Mouse (Mus musculus) layer of hippocampus, adult 18-20 months (tissue): ENCODE measurements around the gene Bnipl. TPM values are rescaled to one million over a fixed set of nuclear protein-coding genes. Genes with fewer than 3 reads are reported as not detected.
A peak's percentile ranks its signal among the peaks of the same experiment; 100 is the strongest.

ENCODE experiments used
- DNase-seq, 2 experiments: peaks; one replicate each; pipeline ENCODE4 v3.0.0; 2022; ENCODE audit warnings: low spot score in 2 of 2
- total RNA-seq, 2 experiments: library from RNA; stranded (reverse); gene quantifications; 2 replicates each; pipeline ENCODE4 v1.2.3; 2021

Bnipl gene
- total RNA-seq, 2 experiments from 2014 or later, result 0.37 TPM; not detected in 1

- DNase-seq, result peak; percentile 98 to 99
These were observed 30.5 kb upstream of the Bnipl start, which contains the start of the genes Mindy1 and Prune1 for GRCm38 (mm10) chr3:95281216-95282126. Mindy1 (plus strand) TSS chr3:95281345. Prune1 (minus strand) TSS chr3:95282076.

GRCm38 (mm10) chr3:95280747-95281146 lies 29.8 kb upstream of the Bnipl start:
- peak in 1 of 2 experiments; percentile 37 for DNase-seq

GRCm38 (mm10) chr3:95277149-95277551 lies 26.2 kb upstream of the Bnipl start:
- no peak for DNase-seq

DNA sequence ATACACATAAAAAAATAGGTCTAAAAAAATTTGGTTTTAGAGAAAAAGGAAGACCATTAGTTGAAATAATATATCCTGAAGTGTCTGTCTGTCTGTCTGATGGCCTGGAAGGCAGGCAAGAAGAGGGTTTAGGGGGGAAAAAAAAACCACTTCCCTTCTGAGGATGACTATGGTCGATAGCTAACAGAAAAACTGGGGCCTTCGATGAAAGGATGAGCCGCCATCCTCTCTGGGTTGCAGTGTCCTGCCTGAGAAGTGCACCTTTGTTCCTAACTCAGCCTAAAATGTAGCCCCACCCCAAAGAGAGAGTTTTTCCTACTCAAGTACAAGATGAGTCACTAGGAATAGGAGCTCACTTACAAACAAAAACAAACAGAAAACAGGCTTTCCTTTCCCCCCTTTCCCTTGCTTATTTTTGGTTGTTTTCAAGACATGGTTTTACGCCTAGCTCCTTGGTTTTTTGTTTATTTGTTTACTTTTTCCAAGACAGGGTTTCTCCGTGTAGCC lies 25.5 kb upstream of the Bnipl start:
- no peak for DNase-seq

DNA sequence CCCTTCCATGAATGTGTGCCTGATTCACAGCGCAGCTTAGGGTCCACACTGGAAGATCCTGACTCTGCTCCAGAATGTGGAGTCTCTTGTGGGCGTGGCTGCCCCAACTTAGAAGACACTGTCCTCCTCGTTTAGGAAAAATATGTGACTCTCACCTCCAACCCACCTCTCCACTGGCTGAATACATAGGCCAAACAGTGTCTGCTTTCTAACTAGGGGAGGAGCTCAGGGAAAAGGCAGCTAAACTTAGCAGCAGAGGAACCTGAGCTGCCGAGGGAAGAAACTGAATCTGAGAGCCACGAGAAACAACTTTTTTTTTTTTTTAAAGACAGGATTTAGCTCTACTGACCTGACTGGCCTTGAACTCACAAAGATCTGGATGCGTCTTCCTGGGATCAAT lies 24.2 kb upstream of the Bnipl start:
- no peak for DNase-seq

DNA sequence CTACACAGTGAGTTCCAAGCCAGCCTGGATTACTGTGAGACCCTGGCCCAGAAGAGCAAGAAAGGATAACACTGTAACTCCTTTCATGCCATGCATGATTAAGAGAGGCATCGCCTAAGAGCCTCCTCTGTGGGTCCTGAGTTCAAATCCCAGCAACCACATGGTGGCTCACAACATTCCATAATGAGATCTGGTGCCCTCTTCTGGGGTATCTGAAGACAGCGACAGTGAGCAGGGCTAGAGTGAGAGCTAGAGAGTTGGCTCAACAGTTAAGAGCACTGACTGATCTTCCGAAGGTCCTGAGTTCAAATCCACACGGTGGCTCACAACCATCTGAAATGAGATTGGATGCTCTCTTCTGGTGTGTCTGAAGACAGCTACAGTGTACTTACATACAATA lies 23.5 kb upstream of the Bnipl start:
- no peak for DNase-seq

DNA sequence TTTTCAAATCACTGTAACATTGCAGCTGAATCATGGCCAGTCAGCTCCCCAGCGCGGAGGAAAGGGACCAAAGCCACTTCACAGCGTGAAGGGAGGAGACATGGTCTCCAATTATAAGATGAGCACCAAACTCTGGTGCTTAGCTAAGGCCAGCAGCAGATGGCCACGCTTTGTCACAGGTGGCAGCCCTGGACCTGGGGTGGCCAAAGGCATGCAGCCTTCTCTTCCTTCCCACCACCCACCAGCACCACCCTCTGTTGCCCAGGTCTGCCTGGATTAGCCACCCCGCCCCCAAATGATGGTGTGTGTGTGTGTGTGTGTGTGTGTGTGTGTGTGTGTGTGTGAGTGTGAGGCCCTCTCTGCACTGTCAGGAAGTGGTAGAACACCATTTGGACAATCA lies 22.5 kb upstream of the Bnipl start:
- DNase-seq, result no peak

GRCm38 (mm10) chr3:95270766-95271364 lies 19.9 kb upstream of the Bnipl start:
- DNase-seq, result no peak

- peak in 1 of 2 experiments; percentile 59 for DNase-seq
These were observed 18.8 kb upstream of the Bnipl start for GRCm38 (mm10) chr3:95269789-95270188.

DNA sequence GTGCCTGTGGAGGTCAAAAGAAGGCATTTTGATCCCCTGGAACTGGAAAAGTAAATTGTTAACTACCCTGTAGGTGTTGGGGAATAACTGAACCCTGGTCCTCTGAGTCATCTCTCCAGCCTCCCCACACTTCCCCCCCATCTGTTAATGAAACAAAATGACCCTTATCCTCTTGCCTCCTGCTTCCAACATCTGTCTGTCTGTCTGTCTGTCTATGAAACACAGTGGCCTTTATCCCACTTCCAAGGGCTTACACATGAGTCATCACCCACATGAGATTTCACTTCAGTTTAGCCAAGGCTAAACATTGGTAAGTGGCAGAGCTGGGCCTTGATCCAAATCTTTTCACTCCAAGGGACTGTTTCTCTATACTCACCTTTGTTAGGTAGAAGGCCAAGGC lies 16.9 kb upstream of the Bnipl start:
- no peak for DNase-seq

- no peak for DNase-seq
These were observed 15.1 kb upstream of the Bnipl start for GRCm38 (mm10) chr3:95266052-95266451.

DNA sequence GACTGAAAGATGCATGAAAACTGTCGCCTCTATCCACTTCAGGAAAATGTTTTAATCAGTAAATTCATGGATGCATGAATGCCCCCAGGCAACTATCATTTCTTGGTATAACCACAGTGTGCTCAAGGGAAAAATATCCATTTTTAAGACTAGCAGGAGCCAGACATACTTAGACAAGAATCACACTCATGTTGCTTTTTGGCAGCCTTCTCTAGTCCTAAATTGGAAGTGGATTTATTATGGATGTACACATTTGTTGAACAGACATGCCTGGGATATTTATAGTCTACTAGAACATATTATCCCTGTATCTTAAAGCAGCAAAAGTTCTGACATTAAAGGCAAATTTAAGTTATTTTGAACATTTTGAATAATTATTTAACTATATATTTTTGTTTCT lies 13.7 kb upstream of the Bnipl start:
- no peak for DNase-seq

GRCm38 (mm10) chr3:95263089-95263739 lies 12.2 kb upstream of the Bnipl start:
- peak in 1 of 2 experiments; percentile 62 for DNase-seq

DNA sequence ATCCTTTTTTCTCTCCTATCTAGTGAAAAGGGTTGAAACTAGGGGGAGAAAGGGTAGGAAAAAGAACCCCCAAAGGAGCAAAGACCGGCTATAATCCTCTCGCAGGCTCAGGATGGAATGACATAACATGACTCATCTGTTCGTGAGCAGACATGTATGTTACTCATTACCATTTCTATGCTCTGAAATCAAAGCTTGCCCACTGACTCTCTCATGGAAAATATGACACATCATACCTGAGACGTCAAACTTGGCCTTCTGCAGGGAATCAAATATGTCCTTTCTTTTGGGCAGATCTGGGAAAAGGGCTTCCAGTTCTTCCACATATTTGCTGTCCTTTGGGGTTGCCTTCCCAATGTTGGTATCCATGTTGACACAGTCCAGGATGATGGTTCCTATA lies 11.0 kb upstream of the Bnipl start:
- DNase-seq, result no peak

DNA sequence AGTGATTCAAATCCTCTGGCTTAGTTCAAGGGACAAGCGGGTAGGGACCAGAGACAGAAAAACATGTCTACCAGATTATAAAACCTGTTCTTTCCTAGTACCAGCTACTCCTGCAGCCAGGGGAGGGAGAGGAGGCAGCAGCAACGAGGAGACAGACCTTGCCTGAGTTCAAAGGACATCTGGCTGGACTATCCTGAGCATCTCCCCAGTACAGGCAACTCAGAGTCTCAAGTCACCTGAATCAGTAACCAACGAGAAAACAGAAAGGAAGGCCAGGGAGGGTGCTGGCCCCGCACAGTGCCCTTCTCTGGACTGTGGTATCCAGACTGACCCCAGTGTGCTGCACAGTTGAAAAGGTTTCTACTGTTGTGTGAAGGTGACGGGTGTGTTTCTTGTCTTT lies 5.9 kb upstream of the Bnipl start:
- no peak for DNase-seq

GRCm38 (mm10) chr3:95250361-95250760 lies 632 bp downstream of the Bnipl start:
- DNase-seq, result no peak

- DNase-seq, result no peak
These were observed 3.2 kb downstream of the Bnipl start for GRCm38 (mm10) chr3:95247660-95248336.

DNA sequence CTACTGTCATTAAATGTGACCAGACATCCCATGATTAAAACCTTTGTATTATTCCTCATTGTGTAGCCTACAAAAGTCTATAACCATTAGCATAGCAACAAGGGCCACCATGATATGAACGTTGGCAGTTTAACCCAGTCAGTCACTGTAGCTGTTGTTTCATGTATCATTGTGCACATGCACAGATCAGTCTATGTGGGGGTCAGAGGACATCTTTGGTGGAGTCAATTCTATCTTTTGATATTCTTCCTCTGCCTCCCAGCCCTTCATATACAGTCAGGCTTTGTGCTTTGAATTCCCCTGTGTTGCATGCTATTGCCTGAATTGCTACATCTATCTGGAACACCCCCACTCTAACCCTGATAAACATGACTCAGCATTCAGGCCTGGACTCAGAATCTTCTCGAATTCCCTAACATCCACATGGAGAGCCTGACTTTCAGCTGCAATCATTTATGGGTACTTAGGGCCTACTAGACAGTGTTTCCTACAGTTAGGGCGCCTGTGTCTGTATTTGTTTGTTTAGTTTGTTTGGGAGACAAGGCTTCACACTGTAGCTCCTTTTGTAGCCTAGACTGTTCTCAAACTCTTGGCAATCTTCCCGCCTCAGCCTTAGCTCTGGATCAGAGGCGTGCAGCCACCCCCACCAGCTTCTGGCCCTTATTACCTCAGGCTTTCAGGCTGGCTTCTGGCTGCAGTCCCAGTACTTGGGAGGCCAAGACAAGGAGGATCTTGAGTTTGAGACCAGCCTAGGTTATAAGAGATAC lies 4.3 kb downstream of the Bnipl start:
- DNase-seq, result peak; percentile 42 to 77

- no peak for DNase-seq
These were observed 7.9 kb downstream of the Bnipl start for GRCm38 (mm10) chr3:95243086-95243485.

GRCm38 (mm10) chr3:95241498-95241897 lies 9.5 kb downstream of the Bnipl start, which contains the start of gene Gm128:
Gm128 (minus strand) TSS chr3:95241598.
- no peak for DNase-seq
